Mouse (Mus musculus) thymus, postnatal 4 days (tissue): ENCODE results near the gene Dlg2.

Experiments used
- DNase-seq: peaks from one replicate; pipeline ENCODE4 v3.0.0; 2021

Dlg2 gene

GRCm38 (mm10) chr7:92210701-92211100 lies 1734.2 kb downstream of the Dlg2 start:
- no peak for DNase-seq

GRCm38 (mm10) chr7:92213751-92214150 lies 1737.3 kb downstream of the Dlg2 start:
- no peak for DNase-seq

DNA sequence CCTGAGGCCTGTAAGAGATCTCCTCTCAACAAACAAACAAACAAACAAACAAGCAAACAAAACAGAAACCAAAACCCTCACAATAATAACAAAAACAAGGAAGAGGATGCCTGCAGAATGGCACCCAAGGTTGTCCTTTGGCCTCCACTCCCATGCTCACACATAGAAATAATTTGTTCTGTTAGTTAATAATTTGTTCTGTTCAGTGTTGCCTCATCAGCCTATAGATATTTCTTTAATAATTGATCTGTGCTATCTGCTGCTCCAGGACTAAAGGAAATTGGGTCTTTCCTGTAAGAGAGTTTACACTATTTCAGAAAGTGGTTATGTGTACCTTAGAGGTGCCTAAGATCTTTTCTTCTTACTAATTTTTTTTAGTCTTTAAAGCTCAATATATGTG lies 1741.7 kb downstream of the Dlg2 start:
- no peak for DNase-seq

GRCm38 (mm10) chr7:92220619-92221018 lies 1744.1 kb downstream of the Dlg2 start:
- DNase-seq, result no peak

GRCm38 (mm10) chr7:92234476-92235202 lies 1758.2 kb downstream of the Dlg2 start:
- DNase-seq, result no peak

DNA sequence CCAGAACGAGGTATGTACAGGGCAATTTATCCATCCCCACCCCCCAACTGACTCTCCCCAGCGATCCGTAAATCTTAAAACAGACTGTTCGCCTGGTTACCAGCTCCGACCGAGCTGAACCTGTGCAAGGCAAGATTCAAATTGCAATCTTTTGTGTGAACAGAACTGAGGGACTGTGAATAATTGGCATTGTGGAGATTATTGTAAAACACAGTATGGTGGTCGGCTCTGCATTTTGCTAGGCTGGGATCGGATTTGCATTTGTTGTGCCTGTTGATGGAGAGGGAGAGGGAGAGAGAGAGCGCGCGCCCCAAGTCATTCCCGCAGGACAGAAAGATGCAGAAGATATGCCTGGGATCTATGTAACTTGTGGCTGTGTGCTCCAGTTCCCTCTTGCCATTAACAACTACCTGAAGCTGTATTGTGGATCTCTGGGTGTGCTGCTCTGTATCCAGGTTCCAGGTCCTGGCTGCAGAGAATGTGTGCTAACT lies 1759.1 kb downstream of the Dlg2 start:
- no peak for DNase-seq

GRCm38 (mm10) chr7:92240908-92241307 lies 1764.4 kb downstream of the Dlg2 start:
- no peak for DNase-seq

- DNase-seq, result no peak
Measured at GRCm38 (mm10) chr7:92247594-92247993, 1771.1 kb downstream of the Dlg2 start.

DNA sequence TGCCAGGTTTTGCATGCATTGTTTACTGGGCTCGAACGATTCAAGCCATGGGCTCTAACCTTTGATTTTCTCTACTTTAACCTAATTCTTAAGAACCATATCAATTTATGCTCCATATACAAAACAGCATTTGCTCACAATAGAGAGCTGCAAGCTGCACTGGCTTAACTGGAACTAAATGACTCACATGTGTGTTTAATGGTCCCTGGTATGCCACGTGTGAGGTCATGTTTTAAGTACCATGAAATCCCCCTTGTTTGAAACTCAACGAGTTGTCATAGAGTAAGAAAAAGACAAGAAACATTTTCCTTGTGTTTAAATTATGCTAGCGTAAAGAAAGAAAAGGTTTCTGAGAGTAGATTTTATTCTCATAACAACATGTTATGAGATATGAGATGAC lies 1772.1 kb downstream of the Dlg2 start:
- DNase-seq, result no peak

DNA sequence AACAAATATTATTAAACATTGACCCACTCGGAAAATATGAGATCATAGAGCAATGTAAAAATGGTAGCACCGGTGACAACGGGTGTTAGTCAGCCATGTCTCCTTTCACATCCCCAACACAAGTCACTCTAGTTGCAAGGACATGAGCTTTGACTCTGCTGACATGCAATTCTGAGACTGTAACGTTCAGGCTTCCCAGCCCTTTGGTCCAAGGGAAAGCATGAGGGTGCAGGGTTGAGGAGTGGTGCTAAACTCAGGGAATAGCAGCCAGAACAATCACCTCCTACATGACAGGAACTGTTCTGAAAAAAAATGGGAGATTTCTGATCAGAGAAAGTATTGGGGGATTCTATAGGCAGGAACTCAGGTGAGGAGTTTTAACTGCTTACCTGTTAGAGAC lies 1781.7 kb downstream of the Dlg2 start:
- no peak for DNase-seq

GRCm38 (mm10) chr7:92258701-92259100 lies 1782.2 kb downstream of the Dlg2 start:
- no peak for DNase-seq

DNA sequence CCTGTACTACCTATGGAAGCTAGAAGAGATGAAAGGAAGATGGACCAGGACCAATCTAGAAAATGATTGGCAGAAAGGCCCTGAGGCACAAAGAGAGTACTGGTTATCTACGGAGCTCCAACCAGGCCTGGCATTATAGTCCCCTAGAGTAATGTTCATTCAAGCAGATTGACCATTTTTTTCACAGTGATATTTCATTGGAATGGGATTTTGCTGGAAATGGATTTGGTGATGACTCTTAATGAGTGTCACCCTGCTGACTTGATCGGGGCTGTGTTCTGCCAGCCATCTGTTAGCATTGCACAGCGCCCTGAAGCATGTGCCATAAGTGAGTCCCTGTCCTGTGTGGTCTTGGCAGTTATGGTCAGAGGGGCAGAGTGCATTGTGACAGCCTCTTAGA lies 1787.9 kb downstream of the Dlg2 start:
- no peak for DNase-seq

GRCm38 (mm10) chr7:92264964-92265363 lies 1788.5 kb downstream of the Dlg2 start:
- no peak for DNase-seq

- DNase-seq, result no peak
Measured at GRCm38 (mm10) chr7:92275353-92275752, 1798.9 kb downstream of the Dlg2 start.

DNA sequence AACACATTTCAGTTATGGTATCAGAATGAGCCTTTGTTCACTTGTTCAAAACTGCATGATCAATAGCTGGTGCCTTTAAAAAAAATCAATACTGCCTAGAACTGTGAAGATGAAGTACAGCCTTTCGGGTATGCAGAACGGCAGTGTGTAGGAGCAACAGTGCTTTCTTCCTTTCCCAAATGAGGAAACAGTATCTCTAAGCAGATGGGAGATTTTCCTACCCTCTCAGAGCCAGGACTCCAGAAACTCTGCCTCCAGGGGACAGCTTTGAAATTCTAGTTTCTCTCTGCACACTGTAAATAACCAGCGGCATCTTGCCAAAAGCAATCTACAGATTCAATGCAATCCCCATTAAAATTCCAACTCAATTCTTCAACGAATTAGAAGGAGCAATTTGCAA lies 1801.2 kb downstream of the Dlg2 start:
- no peak for DNase-seq

GRCm38 (mm10) chr7:92280925-92281324 lies 1804.5 kb downstream of the Dlg2 start:
- DNase-seq, result no peak

DNA sequence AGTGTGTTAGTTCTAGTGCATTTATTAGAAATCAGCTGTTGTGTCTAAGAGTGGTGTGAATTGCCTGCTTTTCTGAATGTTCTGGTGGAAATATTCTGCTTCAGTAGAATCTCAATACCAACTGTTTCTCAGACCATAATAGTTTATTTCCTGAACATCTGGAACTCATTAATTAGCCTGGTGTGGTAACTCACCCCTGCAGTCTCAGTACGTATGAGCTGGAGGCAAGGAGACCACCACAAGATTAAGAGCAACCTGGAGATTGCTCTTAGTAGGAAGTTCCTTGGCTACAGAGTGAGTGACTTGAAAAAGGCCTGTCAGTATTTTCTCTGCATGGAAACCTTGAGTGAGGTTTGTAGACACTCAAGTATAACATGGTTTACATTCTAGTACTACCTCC lies 1810.6 kb downstream of the Dlg2 start:
- DNase-seq, result no peak

DNA sequence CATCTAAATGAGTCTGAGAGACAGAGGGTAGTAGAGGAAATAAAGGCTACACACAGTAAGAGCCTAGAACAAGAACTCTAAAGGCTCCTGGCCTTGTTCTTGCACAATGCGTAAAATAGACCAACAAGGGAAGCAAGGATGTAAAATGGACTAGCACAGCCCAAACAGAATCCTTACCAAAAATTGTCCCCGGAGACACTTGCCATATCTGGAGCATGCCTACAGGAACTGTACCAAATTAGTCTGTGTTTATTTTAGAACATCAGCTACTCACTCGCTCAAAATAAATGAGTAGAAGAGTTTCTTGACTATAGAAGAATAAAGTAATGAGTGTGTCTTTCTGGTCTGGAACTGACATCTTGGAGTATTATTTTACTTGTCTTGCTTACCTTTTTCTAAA lies 1812.3 kb downstream of the Dlg2 start:
- no peak for DNase-seq

- no peak for DNase-seq
Measured at GRCm38 (mm10) chr7:92292918-92293518, 1816.5 kb downstream of the Dlg2 start.

DNA sequence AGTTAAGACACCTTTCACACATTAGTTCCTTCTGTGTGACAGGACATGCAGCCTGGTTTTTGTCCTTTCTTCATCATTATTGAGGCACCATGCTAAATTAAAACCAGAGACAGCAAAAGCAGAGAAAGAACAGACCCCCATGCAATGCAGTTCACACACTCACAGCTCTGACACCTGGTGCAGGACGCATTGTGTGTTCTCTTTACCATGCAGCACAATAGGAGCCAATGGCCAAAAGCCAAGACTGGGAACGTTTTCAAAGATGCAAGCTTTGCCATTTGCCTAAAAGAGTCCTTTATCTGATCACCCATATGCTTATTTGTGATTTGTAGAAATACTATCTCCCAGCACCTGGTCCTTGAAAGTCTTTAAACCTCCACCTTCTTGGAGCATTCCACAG lies 1824.6 kb downstream of the Dlg2 start:
- DNase-seq, result no peak

DNA sequence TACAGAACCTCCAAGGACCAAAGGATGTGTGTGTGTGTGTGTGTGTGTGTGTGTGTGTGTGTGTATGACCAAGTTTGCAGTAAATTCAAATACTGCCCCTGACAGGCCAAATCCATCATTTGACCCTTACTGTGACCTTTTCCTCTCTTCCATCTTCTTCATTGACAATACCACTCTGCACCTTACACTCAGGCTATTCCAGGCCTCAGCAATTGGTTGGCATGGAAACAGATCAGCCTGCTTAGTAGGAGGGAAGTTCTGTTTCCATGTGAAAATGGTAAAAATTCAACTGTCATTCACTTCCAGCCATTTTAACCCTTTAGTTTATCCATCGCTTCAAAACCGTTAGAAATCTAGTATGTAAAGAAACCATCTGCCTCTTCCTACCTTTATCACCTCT lies 1831.2 kb downstream of the Dlg2 start:
- no peak for DNase-seq

- no peak for DNase-seq
Measured at GRCm38 (mm10) chr7:92308168-92308567, 1831.7 kb downstream of the Dlg2 start.

GRCm38 (mm10) chr7:92316389-92316788 lies 1839.9 kb downstream of the Dlg2 start:
- DNase-seq, result no peak

- no peak for DNase-seq
Measured at GRCm38 (mm10) chr7:92319469-92319868, 1843.0 kb downstream of the Dlg2 start.

DNA sequence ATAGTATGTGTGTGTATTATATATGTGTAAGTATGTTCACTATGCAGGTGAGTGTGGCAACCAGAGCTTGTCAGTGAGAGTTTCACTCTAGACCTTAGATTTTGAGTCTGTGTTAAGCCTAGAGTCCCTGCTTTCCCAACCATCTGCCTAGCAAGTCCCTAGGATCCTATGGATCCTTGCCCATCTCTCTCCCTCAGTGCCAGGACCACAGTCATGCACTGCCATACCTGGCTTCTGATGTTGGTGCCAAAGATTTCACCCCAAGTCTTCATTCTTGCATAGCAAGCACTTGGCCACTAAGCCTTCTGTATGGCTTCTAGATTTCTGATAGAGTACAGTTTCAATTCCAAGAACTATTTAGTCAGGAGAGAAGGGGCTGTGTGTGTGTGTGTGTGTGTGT lies 1843.7 kb downstream of the Dlg2 start:
- no peak for DNase-seq
